10 mouse cellular contexts compared by ENCODE assay signal in the genomic region with DNA sequence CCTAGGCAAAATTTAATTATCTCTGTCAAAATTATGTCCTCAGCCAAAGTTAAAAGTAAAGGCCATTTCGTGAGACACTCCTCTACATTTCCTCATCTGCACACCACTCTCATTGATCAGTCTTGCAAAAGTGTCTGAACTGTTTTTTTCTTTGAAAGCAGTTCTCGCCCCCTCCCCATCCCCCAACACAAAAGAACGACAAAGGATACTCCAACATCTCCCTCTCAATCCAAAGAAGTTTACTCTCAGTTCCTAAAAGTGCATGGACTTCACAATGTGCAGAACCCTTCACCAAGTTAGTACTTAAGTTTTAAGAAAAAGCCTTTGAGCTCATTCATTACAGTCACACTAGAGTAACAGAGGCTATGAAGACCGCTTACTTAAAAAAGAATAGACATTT. TPM values are rescaled to one million over a fixed set of nuclear protein-coding genes. Genes with fewer than 3 reads are reported as not detected.
DNase-seq lines count a peak whose midpoint lies in the region; ATAC-seq and TF ChIP-seq lines count a peak whose summit lies in the region.
"Had no signal": no experiment of that assay in that cellular context is flagged by ENCODE, and none has a peak within 500 bp of the region (broad histone marks: within the 10 kb centered on the region; RNA-seq: fewer than 3 reads in every experiment).

No protein-coding gene starts in this region.

- TF ChIP-seq CTCF in lung, postnatal 0 days (IDR thresholded peaks at IDR 0.05), result no peak
- no peak for TF ChIP-seq CTCF in liver, embryonic 14.5 days (IDR thresholded peaks at IDR 0.05; ENCODE audit: low read depth)

- no peaks in the 10 kb centered on the region; the same call in 1 of the 2 replicates for H3K4me1 ChIP-seq in lung, postnatal 0 days (ENCODE audit: insufficient read depth, low read depth, low read length)
- H3K4me1 ChIP-seq in liver, embryonic 14.5 days (replicated peaks; ENCODE audit: control insufficient read depth in 2 of 2, insufficient read depth in 2 of 2, low read length in 1 of 2), result peaks cover 9 to 12% of the 10 kb centered on the region in 2 experiments

- H3K27me3 ChIP-seq in lung, postnatal 0 days (replicated peaks; ENCODE audit: insufficient read depth, low read length), result no peaks in the 10 kb centered on the region
- H3K27me3 ChIP-seq in liver, embryonic 14.5 days (ENCODE audit: control insufficient read depth, insufficient read depth, low read length), result no peaks in the 10 kb centered on the region

- peak; percentile 17 for DNase-seq in cerebellum, adult 9-11 months
- no peak for DNase-seq in cerebellum, adult 11 months
- no peak for DNase-seq in lung, postnatal 0 days (ENCODE audit: low spot score)
- DNase-seq in lung, postnatal 4 days, result no peak
- no peak for DNase-seq in liver, embryonic 14.5 days (ENCODE audit: low read depth in 3 of 3, low spot score in 3 of 3)
- no peak for DNase-seq in adrenal gland, adult 2 months
- DNase-seq in kidney, postnatal 4 days, result no peak

- H3K4me3 ChIP-seq in lung, postnatal 0 days (ENCODE audit: low read depth, low read length), result peak overlapping the region; percentile 41
- peak overlapping the region in 1 of 2 experiments; percentile 54; a peak in 2 of 4 replicates for H3K4me3 ChIP-seq in liver, embryonic 14.5 days (ENCODE audit: insufficient read depth in 1 of 2, low read depth in 2 of 2, low read length in 2 of 2)

- H3K9me3 ChIP-seq in lung, postnatal 0 days (ENCODE audit: low read length), result no peaks in the 10 kb centered on the region
- no peaks in the 10 kb centered on the region for H3K9me3 ChIP-seq in liver, embryonic 14.5 days (ENCODE audit: control insufficient read depth, low read length)

- 0 out of 2 replicates have a peak overlapping the region, but pooled peaks have one; percentile 26 for H3K27ac ChIP-seq in lung, postnatal 0 days (ENCODE audit: low read length)
- no peak overlapping the region for H3K27ac ChIP-seq in liver, embryonic 14.5 days

- no peaks in the 10 kb centered on the region for H3K36me3 ChIP-seq in lung, postnatal 0 days (ENCODE audit: insufficient read depth, low read length)
- no peaks in the 10 kb centered on the region for H3K36me3 ChIP-seq in liver, embryonic 14.5 days (replicated peaks; ENCODE audit: control insufficient read depth, insufficient read depth, low read depth)

- peak overlapping the region; percentile 59 for H3K4me2 ChIP-seq in lung, postnatal 0 days (replicated peaks; ENCODE audit: low read depth, low read length)
- H3K4me2 ChIP-seq in liver, embryonic 14.5 days (ENCODE audit: low read depth), result peak overlapping the region; percentile 76

- ATAC-seq in lung, postnatal 0 days, result no peak
- ATAC-seq in liver, embryonic 14.5 days (ENCODE audit: insufficient read depth), result no peak
- no peak for ATAC-seq in CD4-positive, CD25-positive, alpha-beta regulatory T cell, adult 4 months

- WGBS in lung, postnatal 0 days, result 35% methylated on average over 4 of the region's 4 CpGs
- WGBS in liver, embryonic 14.5 days (ENCODE audit: insufficient replicate concordance), result 47% methylated on average over 4 of the region's 4 CpGs

- no peak overlapping the region for H3K9ac ChIP-seq in lung, postnatal 0 days (replicated peaks; ENCODE audit: low read depth)
- H3K9ac ChIP-seq in liver, embryonic 14.5 days (replicated peaks), result no peak overlapping the region

- no peak for TF ChIP-seq EP300 in lung, postnatal 0 days (IDR thresholded peaks at IDR 0.05)
- TF ChIP-seq EP300 in liver, embryonic 14.5 days (IDR thresholded peaks at IDR 0.05; ENCODE audit: low read depth), result no peak

RNA-seq across cellular contexts. Expression of a gene that starts 1.6 kb away (rescaled TPM):
- 9.2 and 10.9 TPM in 2 replicates for polyA plus RNA-seq in lung, postnatal 0 days (2015; fragmentation: Nextera tagmentation; extraction: Ambion mirVana)
- 0.87 and 1.1 TPM in 2 replicates for polyA plus RNA-seq in liver, embryonic 14.5 days (2012; rRNA removed)
- 2.5 and 3.3 TPM in 2 replicates for polyA plus RNA-seq in liver, embryonic 14.5 days (2014; fragmentation: Nextera tagmentation; extraction: Ambion mirVana)
- polyA plus RNA-seq in CD4-positive, CD25-positive, alpha-beta regulatory T cell, adult 4 months (2017; shearing (Covaris generic)), result under 1 TPM; 0.14 to 0.36 TPM
- 10 to 100 TPM; 17.3 to 44.1 TPM for total RNA-seq in adrenal gland, adult 2 months (2021)
- 0.68 and 2.6 TPM in 2 replicates for polyA plus RNA-seq in adrenal gland, adult 2 months (2012; rRNA removed)

RNA-seq across cellular contexts. Expression of a gene that starts 9.3 kb away (rescaled TPM):
- polyA plus RNA-seq in lung, postnatal 0 days (2015; fragmentation: Nextera tagmentation; extraction: Ambion mirVana), result not detected in 2 replicates
- 0.02 TPM in 1 of 2 replicates, not detected in the other for polyA plus RNA-seq in liver, embryonic 14.5 days (2012; rRNA removed)
- 0.05 TPM in 1 of 2 replicates, not detected in the other for polyA plus RNA-seq in liver, embryonic 14.5 days (2014; fragmentation: Nextera tagmentation; extraction: Ambion mirVana)
- not detected for polyA plus RNA-seq in CD4-positive, CD25-positive, alpha-beta regulatory T cell, adult 4 months (2017; shearing (Covaris generic))
- not detected for total RNA-seq in adrenal gland, adult 2 months (2021)
- not detected in 2 replicates for polyA plus RNA-seq in adrenal gland, adult 2 months (2012; rRNA removed)
- total RNA-seq: adrenal gland, adult 18-20 months had no signal
- polyA plus RNA-seq: large intestine, adult 2 months had no signal
